Mouse (Mus musculus): ENCODE data around the gene Taf3.

Taf3 gene

GRCm38 (mm10) chr2:10048461-10048860 lies at the start of gene Taf3:
Gene Taf3 (minus strand): TSS chr2:10048596.
- DNase-seq = peak; percentile 92 to 94

- peak; percentile 29 to 44 for DNase-seq
These were observed 46.1 kb upstream of the Taf3 start for GRCm38 (mm10) chr2:10094327-10095100.

- DNase-seq = no peak
These were observed 39.0 kb upstream of the Taf3 start for GRCm38 (mm10) chr2:10087256-10087850.

GRCm38 (mm10) chr2:10082737-10083136 lies 34.3 kb upstream of the Taf3 start:
- DNase-seq = no peak

- no peak for DNase-seq
These were observed 33.2 kb upstream of the Taf3 start for GRCm38 (mm10) chr2:10081453-10082080.

- peak; percentile 96 for DNase-seq
These were observed 32.1 kb upstream of the Taf3 start, which contains the start of the genes Atp5c1 and Kin for GRCm38 (mm10) chr2:10080310-10081010. Gene Atp5c1 (minus strand): TSS chr2:10080510. Gene Kin (plus strand): TSS chr2:10080593.

GRCm38 (mm10) chr2:10079745-10080309 lies 31.4 kb upstream of the Taf3 start:
- DNase-seq = no peak

- no peak for DNase-seq
These were observed 28.3 kb upstream of the Taf3 start for GRCm38 (mm10) chr2:10076675-10077074.

GRCm38 (mm10) chr2:10074470-10074869 lies 26.1 kb upstream of the Taf3 start:
- DNase-seq = no peak

- no peak for DNase-seq
These were observed 23.4 kb upstream of the Taf3 start for GRCm38 (mm10) chr2:10071751-10072150.

GRCm38 (mm10) chr2:10058836-10059235 lies 10.4 kb upstream of the Taf3 start:
- no peak for DNase-seq

- no peak for DNase-seq
These were observed 3.6 kb upstream of the Taf3 start for GRCm38 (mm10) chr2:10051996-10052395.

- no peak for DNase-seq
These were observed 2.5 kb upstream of the Taf3 start for GRCm38 (mm10) chr2:10050878-10051277.

- DNase-seq = no peak
These were observed 1.1 kb upstream of the Taf3 start for GRCm38 (mm10) chr2:10049456-10049855.

GRCm38 (mm10) chr2:10047758-10048436 lies 499 bp downstream of the Taf3 start:
- DNase-seq = peak in 1 of 2 experiments; percentile 31

- no peak for DNase-seq
These were observed 13.4 kb downstream of the Taf3 start for GRCm38 (mm10) chr2:10034976-10035375.

- DNase-seq = no peak
These were observed 14.7 kb downstream of the Taf3 start for GRCm38 (mm10) chr2:10033684-10034083.

GRCm38 (mm10) chr2:10029755-10030154 lies 18.6 kb downstream of the Taf3 start:
- DNase-seq = no peak

GRCm38 (mm10) chr2:10024264-10024663 lies 24.1 kb downstream of the Taf3 start:
- no peak for DNase-seq

- no peak for DNase-seq
These were observed 27.1 kb downstream of the Taf3 start for GRCm38 (mm10) chr2:10021296-10021695.

GRCm38 (mm10) chr2:10014951-10015635 lies 33.3 kb downstream of the Taf3 start:
- no peak for DNase-seq

All from kidney, adult 8-10 months (tissue).